Mouse (Mus musculus): ENCODE data around the gene Plekhh3.

GRCm38 (mm10) chr11:101127075-101127474, 44.1 kb downstream of the Plekhh3 start:
- TF ChIP-seq TAL1 (IDR thresholded peaks at IDR 0.05; ENCODE audit: low read length) (no peak), GATA1 (IDR thresholded peaks at IDR 0.05; ENCODE audit: low read length) (no peak)
